In genomic region chr7:19327128-19327527, GRCm38 (mm10) we compare ENCODE assay signal across 8 mouse cellular contexts. TPM values are rescaled to one million over a fixed set of nuclear protein-coding genes. Genes with fewer than 3 reads are reported as not detected.
DNase-seq lines count a peak whose midpoint lies in the region; ATAC-seq lines count a peak whose summit lies in the region.

No protein-coding gene starts in this region.

- no peaks in the 10 kb centered on the region for H3K36me3 ChIP-seq in hindbrain, embryonic 11.5 days (ENCODE audit: control insufficient read depth, insufficient read depth, low read length)

- H3K4me2 ChIP-seq in hindbrain, embryonic 11.5 days (replicated peaks; ENCODE audit: low read depth, low read length): peak overlapping the region; percentile 49

- peak; percentile 67 for ATAC-seq in hindbrain, embryonic 11.5 days (ENCODE audit: low FRiP score)

- no peak overlapping the region for H3K27ac ChIP-seq in hindbrain, embryonic 11.5 days (ENCODE audit: low read depth, low read length)

- 0 out of 2 replicates have a peak overlapping the region, but pooled peaks have one; percentile 7 for H3K9ac ChIP-seq in hindbrain, embryonic 11.5 days (ENCODE audit: low read depth, low read length)

- H3K4me1 ChIP-seq in hindbrain, embryonic 11.5 days (replicated peaks; ENCODE audit: control insufficient read depth, insufficient read depth, low read length): 0 out of 2 replicates have a peak, but pooled peaks cover 7% of the 10 kb centered on the region

- no peaks in the 10 kb centered on the region for H3K9me3 ChIP-seq in hindbrain, embryonic 11.5 days (ENCODE audit: control insufficient read depth, low read length)

- H3K4me3 ChIP-seq in hindbrain, embryonic 11.5 days (ENCODE audit: low read depth, low read length): peak overlapping the region; percentile 27

- DNase-seq in NIH3T3 (ENCODE audit: low read depth): peak; percentile 94
- peak; percentile 89 for DNase-seq in cerebellum, adult 9-11 months
- peak; percentile 74 to 82 for DNase-seq in frontal cortex, postnatal 10 days (ENCODE audit: low spot score in 2 of 2)
- peak; percentile 87 for DNase-seq in hindbrain, embryonic 11.5 days (ENCODE audit: low spot score)
- peak; percentile 54 to 61 for DNase-seq in layer of hippocampus, postnatal 25 days (ENCODE audit: extremely low spot score in 1 of 2, low spot score in 1 of 2)
- peak; percentile 96 for DNase-seq in lung, postnatal 25 days (ENCODE audit: low spot score)
- DNase-seq in retina, postnatal 1 day: peak; percentile 95
- no peak for DNase-seq in thymus, postnatal 14 days

- H3K27me3 ChIP-seq in hindbrain, embryonic 11.5 days (ENCODE audit: control insufficient read depth, insufficient read depth, low read length): no peaks in the 10 kb centered on the region

- WGBS in hindbrain, embryonic 11.5 days: under 1% methylated on average over 22 of the region's 22 CpGs

RNA-seq across cellular contexts. Expression of gene Fosb, which starts 17.3 kb away (rescaled TPM):
- polyA plus RNA-seq in hindbrain, embryonic 11.5 days (2014; fragmentation: Nextera tagmentation; extraction: Ambion mirVana): not detected in 2 replicates
- 1 to 10 TPM; 5.2 to 9.8 TPM for total RNA-seq in layer of hippocampus, postnatal 25 days (2021)

RNA-seq across cellular contexts. Expression of gene Ercc1, which starts 17.4 kb away (rescaled TPM):
- polyA plus RNA-seq in hindbrain, embryonic 11.5 days (2014; fragmentation: Nextera tagmentation; extraction: Ambion mirVana): 108 and 112 TPM in 2 replicates
- 10 to 100 TPM; 37.8 to 39.1 TPM for total RNA-seq in layer of hippocampus, postnatal 25 days (2021)

RNA-seq across cellular contexts. Expression of gene Cd3eap, which starts 32.2 kb away (rescaled TPM):
- polyA plus RNA-seq in hindbrain, embryonic 11.5 days (2014; fragmentation: Nextera tagmentation; extraction: Ambion mirVana): 14.7 and 15.2 TPM in 2 replicates
- 10 to 100 TPM; 17.7 to 18.3 TPM for total RNA-seq in layer of hippocampus, postnatal 25 days (2021)

RNA-seq across cellular contexts. Expression of gene Ppp1r13l, which starts 32.4 kb away (rescaled TPM):
- 3.2 and 5.0 TPM in 2 replicates for polyA plus RNA-seq in hindbrain, embryonic 11.5 days (2014; fragmentation: Nextera tagmentation; extraction: Ambion mirVana)
- total RNA-seq in layer of hippocampus, postnatal 25 days (2021): 1 to 10 TPM; 4.5 to 4.8 TPM

RNA-seq across cellular contexts. Expression of gene Rtn2, which starts 44.7 kb away (rescaled TPM):
- 49.6 and 52.1 TPM in 2 replicates for polyA plus RNA-seq in hindbrain, embryonic 11.5 days (2014; fragmentation: Nextera tagmentation; extraction: Ambion mirVana)
- 10 to 100 TPM; 85.9 to 96.3 TPM for total RNA-seq in layer of hippocampus, postnatal 25 days (2021)
